Comparison of ENCODE assay signal across 21 mouse cellular contexts in genomic region chr19:18710903-18711302, GRCm38 (mm10). TPM values are rescaled to one million over a fixed set of nuclear protein-coding genes. Genes with fewer than 3 reads are reported as not detected.
"Had no signal": no experiment of that assay in that cellular context is flagged by ENCODE, and none has a peak within 500 bp of the region (broad histone marks: within the 10 kb centered on the region; RNA-seq: fewer than 3 reads in every experiment).

No protein-coding gene starts in this region.

- H3K4me3 ChIP-seq: lung, embryonic 15.5 days; megakaryocyte, embryonic 14.5 days; midbrain, embryonic 15.5 days; myocyte; neural tube, embryonic 13.5 days; neural tube, embryonic 15.5 days had no signal

- H3K36me3 ChIP-seq: lung, embryonic 15.5 days; midbrain, embryonic 15.5 days; neural tube, embryonic 13.5 days; neural tube, embryonic 15.5 days had no signal

- ATAC-seq: liver, postnatal 0 days; lung, postnatal 0 days; midbrain, embryonic 15.5 days had no signal

- H3K27ac ChIP-seq: lung, embryonic 15.5 days; macrophage; midbrain, embryonic 15.5 days; neural tube, embryonic 13.5 days; neural tube, embryonic 15.5 days had no signal

- H3K9me3 ChIP-seq: lung, embryonic 15.5 days; megakaryocyte, embryonic 14.5 days; midbrain, embryonic 15.5 days; neural tube, embryonic 13.5 days; neural tube, embryonic 15.5 days had no signal

- H3K9ac ChIP-seq: liver, postnatal 0 days; lung, embryonic 15.5 days; midbrain, embryonic 15.5 days; neural tube, embryonic 13.5 days; neural tube, embryonic 15.5 days had no signal

- H3K27me3 ChIP-seq: lung, embryonic 15.5 days; megakaryocyte, embryonic 14.5 days; midbrain, embryonic 15.5 days; neural tube, embryonic 13.5 days; neural tube, embryonic 15.5 days had no signal

- H3K4me2 ChIP-seq: lung, embryonic 15.5 days; midbrain, embryonic 11.5 days; midbrain, embryonic 15.5 days; neural tube, embryonic 13.5 days; neural tube, embryonic 15.5 days had no signal

- DNase-seq: liver, postnatal 0 days; lung, adult 2 months; lung, postnatal 14 days; lung, postnatal 36 days; retina, postnatal 1 day; right cerebral cortex, adult 18-20 months; right cerebral cortex, postnatal 25 days; right cerebral cortex, postnatal 4 days; spleen, adult 18-20 months; thymus, adult 18-20 months; thymus, postnatal 25 days; thymus, postnatal 4 days had no signal

RNA-seq across cellular contexts. Expression of gene Trpm6, which starts 38.9 kb away (rescaled TPM):
- polyA plus RNA-seq: macrophage had no signal
